Mouse (Mus musculus) embryonic facial prominence, embryonic 11.5 days (tissue): ENCODE results near the gene Pcna. TPM values are rescaled to one million over a fixed set of nuclear protein-coding genes. Genes with fewer than 3 reads are reported as not detected.
A peak's percentile ranks its signal among the peaks of the same experiment; 100 is the strongest.
"Not testable (repeated sequence)": the region's sequence is repeated elsewhere in the genome, so short reads cannot be mapped to it uniquely, and the experiment has no call there.

Experiments used
- ATAC-seq: fragments of 200-750 bp; cut with Nextera tagmentation; replicated peaks from 2 replicates; pipeline ENCODE4 v1.8.0; 2017; ENCODE audit warnings: low read depth; ENCODE audit not compliant: insufficient number of reproducible peaks, low FRiP score, low TSS enrichment
- DNase-seq: peaks from one replicate; pipeline ENCODE4 v3.0.0-alpha.2; 2015; ENCODE audit warnings: low spot score
- H3K27ac ChIP-seq: fragments of 300-500 bp; sonication (generic); replicated peaks from 2 replicates; pipeline ENCODE4 v1.5.1; 2014; ENCODE audit warnings: mild to moderate bottlenecking, low read depth, low read length, control low read depth
- H3K27me3 ChIP-seq: fragments of 300-500 bp; sonication (generic); 2 replicates; pipeline ENCODE4 v1.6.1; 2014; ENCODE audit warnings: mild to moderate bottlenecking, low read length, moderate library complexity, mixed read lengths; ENCODE audit not compliant: control insufficient read depth, insufficient read depth
- H3K36me3 ChIP-seq: fragments of 300-500 bp; sonication (generic); replicated peaks from 2 replicates; pipeline ENCODE4 v1.6.1; 2014; ENCODE audit warnings: low read depth, mild to moderate bottlenecking, low read length, moderate library complexity, mixed read lengths; ENCODE audit not compliant: control insufficient read depth, insufficient read depth
- H3K4me1 ChIP-seq: fragments of 300-500 bp; sonication (generic); 2 replicates; pipeline ENCODE4 v1.6.1; 2014; ENCODE audit warnings: low read length, mixed read lengths; ENCODE audit not compliant: control insufficient read depth, insufficient read depth
- H3K4me2 ChIP-seq: fragments of 300-500 bp; sonication (generic); 2 replicates; pipeline ENCODE4 v1.6.1; 2014; ENCODE audit warnings: low read depth, mild to moderate bottlenecking, control low read depth, low read length, moderate library complexity
- H3K4me3 ChIP-seq: fragments of 300-500 bp; sonication (generic); 2 replicates; pipeline ENCODE4 v1.5.1; 2014; ENCODE audit warnings: low read depth, low read length, control low read depth
- H3K9ac ChIP-seq: fragments of 300-500 bp; sonication (generic); replicated peaks from 2 replicates; pipeline ENCODE4 v1.6.1; 2014; ENCODE audit warnings: mild to moderate bottlenecking, control low read depth, low read length
- H3K9me3 ChIP-seq: fragments of 300-500 bp; sonication (generic); replicated peaks from 2 replicates; pipeline ENCODE4 v1.6.1; 2016; ENCODE audit warnings: mild to moderate bottlenecking, low read length, inconsistent platforms, mixed read lengths; ENCODE audit not compliant: control insufficient read depth
- WGBS: fragments of 180-500 bp; shearing (Covaris S2); extraction: QIAGEN DNeasy Blood & Tissue Kit; methylation state at CpG from one replicate; pipeline ENCODE4 v1.1.7; 2014; 5-methylcytosine and 5-hydroxymethylcytosine counted together
- polyA plus RNA-seq: library from polyadenylated mRNA; unstranded; fragments of >200 nt; fragmentation: Nextera tagmentation; extraction: Ambion mirVana; gene quantifications from 2 replicates; pipeline ENCODE4 v1.2.1, GENCODE M21; 2014

Pcna gene
- polyA plus RNA-seq, 1 experiment from 2014 or later: 425 TPM

- ATAC-seq (no peak), DNase-seq (no peak)
- 88% methylated on average over 3 of the region's 3 CpGs for WGBS
These were observed 7.5 kb upstream of the Pcna start for GRCm38 (mm10) chr2:132260601-132261000.

GRCm38 (mm10) chr2:132257350-132258068 lies 4.4 kb upstream of the Pcna start:
- H3K27ac ChIP-seq: no peak overlapping the region
- H3K9me3 ChIP-seq: no peaks in the 10 kb centered on the region
- no peak overlapping the region for H3K9ac ChIP-seq
- ATAC-seq: no peak
- no peaks in the 10 kb centered on the region for H3K36me3 ChIP-seq
- no peak overlapping the region for H3K4me2 ChIP-seq
- no peak for DNase-seq
- no peak overlapping the region for H3K4me3 ChIP-seq
- H3K27me3 ChIP-seq: no peaks in the 10 kb centered on the region
- no peaks in the 10 kb centered on the region for H3K4me1 ChIP-seq
- WGBS: 85% methylated on average over 6 of the region's 6 CpGs

More at GRCm38 (mm10) chr2:132260601-132261000, 7.5 kb upstream of the Pcna start:
- no peak overlapping the region for H3K9ac ChIP-seq
- no peak overlapping the region for H3K4me3 ChIP-seq
- H3K4me2 ChIP-seq: no peak overlapping the region
- no peaks in the 10 kb centered on the region for H3K36me3 ChIP-seq
- no peaks in the 10 kb centered on the region for H3K9me3 ChIP-seq
- no peak overlapping the region for H3K27ac ChIP-seq
- no peaks in the 10 kb centered on the region for H3K4me1 ChIP-seq
- H3K27me3 ChIP-seq: no peaks in the 10 kb centered on the region

- H3K27ac ChIP-seq: 0 out of 2 replicates have a peak overlapping the region, but pooled peaks have one; percentile 35
- WGBS: 2% methylated on average over 7 of the region's 7 CpGs
These were observed 489 bp upstream of the Pcna start for GRCm38 (mm10) chr2:132253603-132254002.

GRCm38 (mm10) chr2:132251911-132252310 lies 1.2 kb downstream of the Pcna start:
- WGBS: 10% methylated on average over 8 of the region's 8 CpGs
- Histone ChIP-seq H3K4me1 (no peaks in the 10 kb centered on the region), H3K4me2 (peak overlapping the region; percentile 53), H3K4me3 (peak overlapping the region; percentile 68), H3K9me3 (no peaks in the 10 kb centered on the region), H3K9ac (peak overlapping the region; percentile 78), H3K27me3 (no peaks in the 10 kb centered on the region), H3K36me3 (no peaks in the 10 kb centered on the region; the same call in 1 of the 2 replicates), H3K27ac (0 out of 2 replicates have a peak overlapping the region, but pooled peaks have one; percentile 41)
- ATAC-seq (no peak), DNase-seq (no peak)

More at GRCm38 (mm10) chr2:132253603-132254002, 489 bp upstream of the Pcna start:
- H3K9ac ChIP-seq: no peak overlapping the region; the same call in 1 of the 2 replicates
- no peak for DNase-seq
- peak overlapping the region; percentile 21; the same call in 1 of the 2 replicates for H3K4me2 ChIP-seq
- H3K27me3 ChIP-seq: no peaks in the 10 kb centered on the region
- H3K4me1 ChIP-seq: no peaks in the 10 kb centered on the region
- peak overlapping the region; percentile 68 for H3K4me3 ChIP-seq
- H3K36me3 ChIP-seq: no peaks in the 10 kb centered on the region; the same call in 1 of the 2 replicates
- no peaks in the 10 kb centered on the region for H3K9me3 ChIP-seq
- ATAC-seq: no peak

- Histone ChIP-seq H3K4me1 (no peaks in the 10 kb centered on the region), H3K27me3 (no peaks in the 10 kb centered on the region), H3K9me3 (no peaks in the 10 kb centered on the region), H3K27ac (no peak within 1 kb of the TSS), H3K4me3 (peak within 1 kb of the TSS; percentile 51), H3K4me2 (peak within 1 kb of the TSS; percentile 59), H3K36me3 (no peaks in the 10 kb centered on the region; the same call in 1 of the 2 replicates), H3K9ac (peak within 1 kb of the TSS; percentile 67)
- ATAC-seq: peak; percentile 92
- DNase-seq: peak; percentile 98
- 6% methylated on average over 50 of the region's 50 CpGs for WGBS
These were observed 5.4 kb downstream of the Pcna start, which contains the start of gene Tmem230 for GRCm38 (mm10) chr2:132247539-132248313. Tmem230 (minus strand) TSS chr2:132247807.

- Histone ChIP-seq H3K4me3 (no peak overlapping the region), H3K36me3 (no peaks in the 10 kb centered on the region), H3K9me3 (no peaks in the 10 kb centered on the region), H3K27me3 (no peaks in the 10 kb centered on the region), H3K9ac (no peak overlapping the region), H3K27ac (no peak overlapping the region), H3K4me1 (no peaks in the 10 kb centered on the region), H3K4me2 (no peak overlapping the region)
- DNase-seq (no peak), ATAC-seq (no peak)
- 96% methylated on average over 3 of the region's 3 CpGs for WGBS
These were observed 9.7 kb downstream of the Pcna start for GRCm38 (mm10) chr2:132243370-132243769.

- ATAC-seq, H3K9ac ChIP-seq, H3K36me3 ChIP-seq, H3K27me3 ChIP-seq, H3K27ac ChIP-seq, H3K4me1 ChIP-seq, H3K4me2 ChIP-seq, H3K4me3 ChIP-seq, H3K9me3 ChIP-seq: not testable (repeated sequence)
- WGBS: 23% methylated on average over 7 of the region's 10 CpGs
- peak; percentile 72 for DNase-seq
These were observed 12.7 kb downstream of the Pcna start for GRCm38 (mm10) chr2:132240457-132240856.

- H3K4me1 ChIP-seq, H3K9ac ChIP-seq, H3K27ac ChIP-seq, H3K4me3 ChIP-seq, H3K9me3 ChIP-seq, H3K36me3 ChIP-seq, DNase-seq, H3K4me2 ChIP-seq, H3K27me3 ChIP-seq, ATAC-seq: not testable (repeated sequence)
- WGBS: 89% methylated on average over 3 of the region's 3 CpGs
These were observed 13.7 kb downstream of the Pcna start for GRCm38 (mm10) chr2:132239434-132239833.
